Mouse (Mus musculus): ENCODE results near the gene Gm19402. TPM values are rescaled to one million over a fixed set of nuclear protein-coding genes. Genes with fewer than 3 reads are reported as not detected.
A peak's percentile ranks its signal among the peaks of the same experiment; 100 is the strongest.

Gene Gm19402
- polyA plus RNA-seq, 1 experiment from 2014 or later, result not detected

DNA sequence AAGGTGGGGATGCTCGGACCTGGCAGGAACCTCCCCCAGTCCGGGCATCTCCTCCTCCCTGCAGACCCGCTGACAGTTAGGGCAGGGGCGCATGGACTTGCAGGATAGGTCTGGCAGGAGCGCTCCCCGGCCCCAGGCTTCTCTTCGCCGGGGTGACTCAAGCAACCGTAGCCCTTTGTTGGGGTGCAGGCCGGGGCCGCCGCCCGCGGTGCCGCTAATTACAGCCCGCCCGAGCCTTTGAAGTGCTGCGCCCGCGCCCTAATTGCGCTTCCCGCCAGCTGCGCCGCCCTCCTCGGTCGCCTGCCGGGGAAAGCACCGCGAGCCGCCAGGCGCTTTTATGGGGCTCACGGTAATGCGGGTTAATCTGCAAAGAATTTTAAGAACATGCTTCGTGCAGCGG lies 13.0 kb downstream of the Gm19402 start:
- no peaks in the 10 kb centered on the region for H3K36me3 ChIP-seq (ENCODE audit: control insufficient read depth, insufficient read depth, low read length)
- no peaks in the 10 kb centered on the region for H3K4me1 ChIP-seq (ENCODE audit: control insufficient read depth, insufficient read depth, low read length)
- H3K4me3 ChIP-seq (ENCODE audit: low read length), result peak overlapping the region; percentile 28
- H3K27me3 ChIP-seq (ENCODE audit: control insufficient read depth, insufficient read depth, low read length), result peaks cover 37% of the 10 kb centered on the region
- H3K9me3 ChIP-seq (ENCODE audit: control insufficient read depth, low read length), result no peaks in the 10 kb centered on the region
- H3K4me2 ChIP-seq (replicated peaks; ENCODE audit: low read depth, low read length), result peak overlapping the region; percentile 43
- H3K27ac ChIP-seq (ENCODE audit: low read depth, low read length), result no peak overlapping the region
- no peak overlapping the region for H3K9ac ChIP-seq (ENCODE audit: low read depth, low read length)
- WGBS, result under 1% methylated on average over 35 of the region's 35 CpGs
- no peak for ATAC-seq (ENCODE audit: low FRiP score, low TSS enrichment)

DNA sequence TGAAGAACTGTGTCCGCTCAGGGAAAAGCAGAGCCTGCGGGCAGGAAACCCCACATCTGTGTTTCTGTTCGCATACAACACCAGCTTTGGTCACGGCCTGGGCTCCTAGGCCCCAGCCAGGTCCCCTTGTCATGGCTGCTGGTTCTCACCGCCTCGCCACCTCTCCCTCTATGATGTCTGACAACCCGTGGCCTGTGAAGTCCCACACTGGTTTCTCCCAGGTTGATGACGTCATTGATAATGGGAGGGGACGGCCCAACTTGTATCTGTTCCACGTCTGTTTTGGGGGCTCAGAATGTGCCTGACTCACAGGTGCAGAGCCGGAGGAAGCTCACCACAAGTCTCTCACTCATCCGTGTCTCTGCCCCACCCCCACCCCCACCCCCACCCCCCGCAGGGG lies 16.8 kb downstream of the Gm19402 start:
- no peak for ATAC-seq (ENCODE audit: low FRiP score, low TSS enrichment)

GRCm38 (mm10) chr10:77671519-77671918 lies 19.0 kb downstream of the Gm19402 start:
- Histone ChIP-seq H3K4me2 (replicated peaks; ENCODE audit: low read depth, low read length) (no peak overlapping the region), H3K4me3 (ENCODE audit: low read length) (no peak overlapping the region), H3K27me3 (ENCODE audit: control insufficient read depth, insufficient read depth, low read length) (peaks cover 12% of the 10 kb centered on the region), H3K9ac (ENCODE audit: low read depth, low read length) (no peak overlapping the region), H3K27ac (ENCODE audit: low read depth, low read length) (no peak overlapping the region), H3K4me1 (ENCODE audit: control insufficient read depth, insufficient read depth, low read length) (no peaks in the 10 kb centered on the region), H3K9me3 (ENCODE audit: control insufficient read depth, low read length) (no peaks in the 10 kb centered on the region), H3K36me3 (ENCODE audit: control insufficient read depth, insufficient read depth, low read length) (no peaks in the 10 kb centered on the region)
- WGBS, result 74% methylated on average over 4 of the region's 4 CpGs
- no peak for ATAC-seq (ENCODE audit: low FRiP score, low TSS enrichment)

More for the DNA sequence above, 16.8 kb downstream of the Gm19402 start:
- Histone ChIP-seq H3K4me1 (ENCODE audit: control insufficient read depth, insufficient read depth, low read length) (no peaks in the 10 kb centered on the region), H3K36me3 (ENCODE audit: control insufficient read depth, insufficient read depth, low read length) (no peaks in the 10 kb centered on the region), H3K9ac (ENCODE audit: low read depth, low read length) (no peak overlapping the region), H3K4me2 (replicated peaks; ENCODE audit: low read depth, low read length) (no peak overlapping the region), H3K4me3 (ENCODE audit: low read length) (no peak overlapping the region), H3K27ac (ENCODE audit: low read depth, low read length) (no peak overlapping the region), H3K9me3 (ENCODE audit: control insufficient read depth, low read length) (no peaks in the 10 kb centered on the region), H3K27me3 (ENCODE audit: control insufficient read depth, insufficient read depth, low read length) (peaks cover 31% of the 10 kb centered on the region)
- 52% methylated on average over 13 of the region's 13 CpGs for WGBS

DNA sequence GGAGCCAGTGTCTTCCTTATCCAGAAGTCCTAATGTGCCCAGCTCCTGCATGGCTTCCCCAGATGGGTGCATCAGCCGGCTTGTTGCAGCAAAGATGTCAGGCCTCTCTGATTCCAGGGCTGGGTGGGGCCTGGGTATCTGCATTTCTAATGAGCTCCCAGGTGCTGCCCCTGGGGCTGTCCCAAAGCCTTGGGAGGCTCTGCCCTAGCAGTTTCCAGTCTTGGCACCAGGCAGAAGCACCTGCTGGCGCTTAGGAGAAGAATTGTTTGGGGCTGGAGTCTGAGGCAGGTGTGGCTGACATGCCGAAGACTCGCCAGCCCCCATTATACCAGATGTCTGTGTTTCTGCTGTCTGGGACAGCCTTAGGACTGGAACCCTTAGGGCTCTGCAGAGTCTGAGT lies 19.8 kb downstream of the Gm19402 start:
- Histone ChIP-seq H3K4me3 (ENCODE audit: low read length) (no peak overlapping the region), H3K27ac (ENCODE audit: low read depth, low read length) (no peak overlapping the region), H3K9me3 (ENCODE audit: control insufficient read depth, low read length) (no peaks in the 10 kb centered on the region), H3K36me3 (ENCODE audit: control insufficient read depth, insufficient read depth, low read length) (no peaks in the 10 kb centered on the region), H3K4me1 (ENCODE audit: control insufficient read depth, insufficient read depth, low read length) (no peaks in the 10 kb centered on the region), H3K4me2 (replicated peaks; ENCODE audit: low read depth, low read length) (no peak overlapping the region), H3K27me3 (ENCODE audit: control insufficient read depth, insufficient read depth, low read length) (peaks cover 8% of the 10 kb centered on the region), H3K9ac (ENCODE audit: low read depth, low read length) (no peak overlapping the region)
- WGBS, result 78% methylated on average over 4 of the region's 4 CpGs
- no peak for ATAC-seq (ENCODE audit: low FRiP score, low TSS enrichment)

GRCm38 (mm10) chr10:77667402-77667801 lies 23.2 kb downstream of the Gm19402 start:
- no peak overlapping the region for H3K4me2 ChIP-seq (replicated peaks; ENCODE audit: low read depth, low read length)
- H3K4me1 ChIP-seq (ENCODE audit: control insufficient read depth, insufficient read depth, low read length), result no peaks in the 10 kb centered on the region
- no peak for ATAC-seq (ENCODE audit: low FRiP score, low TSS enrichment)
- no peaks in the 10 kb centered on the region for H3K36me3 ChIP-seq (ENCODE audit: control insufficient read depth, insufficient read depth, low read length)
- H3K27me3 ChIP-seq (ENCODE audit: control insufficient read depth, insufficient read depth, low read length), result peaks cover 6% of the 10 kb centered on the region; the same call in 1 of the 2 replicates
- no peak overlapping the region for H3K27ac ChIP-seq (ENCODE audit: low read depth, low read length)
- 79% methylated on average over 4 of the region's 4 CpGs for WGBS
- no peak overlapping the region for H3K9ac ChIP-seq (ENCODE audit: low read depth, low read length)
- no peak overlapping the region for H3K4me3 ChIP-seq (ENCODE audit: low read length)
- no peaks in the 10 kb centered on the region for H3K9me3 ChIP-seq (ENCODE audit: control insufficient read depth, low read length)

GRCm38 (mm10) chr10:77666342-77666741 lies 24.2 kb downstream of the Gm19402 start:
- Histone ChIP-seq H3K4me1 (ENCODE audit: control insufficient read depth, insufficient read depth, low read length) (no peaks in the 10 kb centered on the region), H3K9me3 (ENCODE audit: control insufficient read depth, low read length) (no peaks in the 10 kb centered on the region), H3K36me3 (ENCODE audit: control insufficient read depth, insufficient read depth, low read length) (no peaks in the 10 kb centered on the region), H3K9ac (ENCODE audit: low read depth, low read length) (no peak overlapping the region), H3K4me2 (replicated peaks; ENCODE audit: low read depth, low read length) (no peak overlapping the region), H3K4me3 (ENCODE audit: low read length) (no peak overlapping the region), H3K27ac (ENCODE audit: low read depth, low read length) (no peak overlapping the region), H3K27me3 (ENCODE audit: control insufficient read depth, insufficient read depth, low read length) (peaks cover 6% of the 10 kb centered on the region; the same call in 1 of the 2 replicates)
- no peak for ATAC-seq (ENCODE audit: low FRiP score, low TSS enrichment)
- WGBS, result 88% methylated on average over 8 of the region's 8 CpGs

DNA sequence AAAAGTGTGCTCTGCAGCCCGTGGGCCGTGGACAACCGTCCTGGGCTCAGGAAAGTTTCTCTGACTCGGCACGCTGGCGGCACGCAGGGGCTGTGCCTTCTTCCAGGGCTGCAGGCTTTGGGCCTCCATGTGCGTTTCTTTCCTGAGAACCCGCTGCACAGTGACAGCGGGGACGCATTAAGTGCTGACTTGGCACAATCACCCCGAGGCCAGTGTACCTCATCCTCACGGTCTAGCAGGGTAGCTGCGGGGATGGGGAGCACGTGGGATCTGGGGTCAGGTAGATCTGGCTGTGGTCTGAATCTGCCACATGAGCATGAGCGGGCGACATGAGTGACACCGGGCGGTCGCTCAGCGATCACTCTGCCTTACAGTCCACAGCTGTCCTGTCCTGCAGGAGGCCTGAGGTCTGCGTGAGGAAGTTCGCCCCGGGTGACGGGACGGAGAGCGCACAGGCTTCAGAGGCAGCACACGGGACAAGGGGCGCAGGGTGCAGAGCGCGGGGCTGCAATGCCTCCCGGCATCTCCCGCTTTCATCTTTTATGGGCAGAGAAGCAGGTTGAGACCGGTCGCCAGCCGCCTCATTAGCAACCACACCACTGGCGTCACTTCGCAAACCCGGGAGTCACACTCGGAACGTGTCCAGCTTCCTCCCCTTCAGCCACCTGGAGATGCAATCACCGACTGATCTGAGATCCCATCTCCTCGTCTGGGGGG lies 26.4 kb downstream of the Gm19402 start:
- Histone ChIP-seq H3K9ac (ENCODE audit: low read depth, low read length) (no peak overlapping the region), H3K36me3 (ENCODE audit: control insufficient read depth, insufficient read depth, low read length) (no peaks in the 10 kb centered on the region), H3K27me3 (ENCODE audit: control insufficient read depth, insufficient read depth, low read length) (peaks cover 6% of the 10 kb centered on the region; the same call in 1 of the 2 replicates), H3K4me1 (ENCODE audit: control insufficient read depth, insufficient read depth, low read length) (no peaks in the 10 kb centered on the region), H3K4me2 (replicated peaks; ENCODE audit: low read depth, low read length) (peak overlapping the region; percentile 21), H3K9me3 (ENCODE audit: control insufficient read depth, low read length) (no peaks in the 10 kb centered on the region; the same call in 1 of the 2 replicates), H3K4me3 (ENCODE audit: low read length) (no peak overlapping the region), H3K27ac (ENCODE audit: low read depth, low read length) (no peak overlapping the region)
- WGBS, result 29% methylated on average over 42 of the region's 43 CpGs
- ATAC-seq (ENCODE audit: low FRiP score, low TSS enrichment), result no peak; the same call in 1 of the 2 replicates

DNA sequence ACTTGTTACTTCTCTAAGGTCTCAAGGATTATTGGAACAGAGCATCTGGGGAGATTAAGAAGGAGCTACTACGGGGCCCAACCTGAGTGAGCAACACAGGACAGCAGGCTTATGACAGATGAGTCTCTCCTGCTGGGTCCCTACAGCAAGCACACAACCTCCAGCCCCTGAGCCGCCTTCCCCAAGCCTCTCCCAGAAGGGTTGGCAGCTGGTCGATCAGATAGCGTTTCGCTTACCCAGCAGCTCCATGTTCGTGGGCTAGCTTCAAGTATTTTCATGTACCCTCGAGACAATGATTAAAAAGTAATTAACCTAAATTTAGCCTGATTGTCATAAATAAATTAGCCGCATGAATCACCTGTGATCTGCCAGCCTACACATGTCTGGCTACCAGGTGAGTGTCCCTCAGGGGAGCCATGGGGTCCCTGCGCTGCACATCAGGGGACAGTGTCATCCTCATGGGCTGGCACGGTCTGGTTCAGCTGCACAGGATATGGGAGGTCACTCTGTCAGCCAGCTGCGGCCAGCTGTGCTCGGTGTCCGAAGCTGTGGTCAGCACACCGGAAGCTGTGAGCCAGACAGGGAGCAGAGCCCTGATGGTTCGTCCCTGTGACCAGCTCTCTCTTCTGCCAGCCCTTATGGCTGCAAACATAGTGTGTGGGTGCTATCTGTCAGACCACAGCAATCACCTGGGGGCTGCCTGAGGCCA lies 32.1 kb downstream of the Gm19402 start:
- H3K9ac ChIP-seq (ENCODE audit: low read depth, low read length), result no peak overlapping the region
- no peaks in the 10 kb centered on the region for H3K36me3 ChIP-seq (ENCODE audit: control insufficient read depth, insufficient read depth, low read length)
- 0 out of 2 replicates have a peak, but pooled peaks cover 6% of the 10 kb centered on the region for H3K4me1 ChIP-seq (ENCODE audit: control insufficient read depth, insufficient read depth, low read length)
- no peaks in the 10 kb centered on the region for H3K27me3 ChIP-seq (ENCODE audit: control insufficient read depth, insufficient read depth, low read length)
- H3K4me3 ChIP-seq (ENCODE audit: low read length), result no peak overlapping the region
- ATAC-seq (ENCODE audit: low FRiP score, low TSS enrichment), result peak; percentile 64; the same call in 1 of the 2 replicates
- no peak overlapping the region for H3K27ac ChIP-seq (ENCODE audit: low read depth, low read length)
- WGBS, result 45% methylated on average over 15 of the region's 15 CpGs
- no peaks in the 10 kb centered on the region; the same call in 1 of the 2 replicates for H3K9me3 ChIP-seq (ENCODE audit: control insufficient read depth, low read length)
- no peak overlapping the region for H3K4me2 ChIP-seq (replicated peaks; ENCODE audit: low read depth, low read length)

- H3K27me3 ChIP-seq (ENCODE audit: control insufficient read depth, insufficient read depth, low read length), result no peaks in the 10 kb centered on the region
- no peak overlapping the region for H3K4me2 ChIP-seq (replicated peaks; ENCODE audit: low read depth, low read length)
- no peaks in the 10 kb centered on the region for H3K4me1 ChIP-seq (ENCODE audit: control insufficient read depth, insufficient read depth, low read length)
- WGBS, result 91% methylated on average over 9 of the region's 9 CpGs
- ATAC-seq (ENCODE audit: low FRiP score, low TSS enrichment), result no peak
- H3K27ac ChIP-seq (ENCODE audit: low read depth, low read length), result no peak overlapping the region
- no peak overlapping the region for H3K4me3 ChIP-seq (ENCODE audit: low read length)
- no peaks in the 10 kb centered on the region; the same call in 1 of the 2 replicates for H3K36me3 ChIP-seq (ENCODE audit: control insufficient read depth, insufficient read depth, low read length)
- H3K9ac ChIP-seq (ENCODE audit: low read depth, low read length), result no peak overlapping the region
- H3K9me3 ChIP-seq (ENCODE audit: control insufficient read depth, low read length), result no peaks in the 10 kb centered on the region
Observed at GRCm38 (mm10) chr10:77652046-77652445, 38.5 kb downstream of the Gm19402 start.

Data from kidney, embryonic 14.5 days (tissue).